Mouse (Mus musculus) forebrain, postnatal 0 days (tissue): ENCODE measurements at regions not wholly inside any gene's neighbourhood (a gene's known extent, or its start where the extent isn't known, plus 50 kb on each side); places are given as distances from the start of the nearest gene placed in this dataset.

Source experiments
- ATAC-seq: fragments of 200-750 bp; cut with Nextera tagmentation; 2 replicates; pipeline ENCODE4 v1.8.0; 2017; ENCODE audit warnings: mild to moderate bottlenecking, moderate library complexity
- DNase-seq: peaks from one replicate; pipeline ENCODE4 v3.0.0-alpha.2; 2015
- H3K27ac ChIP-seq: fragments of 300-500 bp; sonication (generic); 2 replicates; pipeline ENCODE4 v1.5.1; 2014; ENCODE audit warnings: low read depth, mild to moderate bottlenecking, antibody characterized with exemption, low read length, moderate library complexity, mixed read lengths
- H3K27me3 ChIP-seq: fragments of 300-500 bp; sonication (generic); 2 replicates; pipeline ENCODE4 v1.6.1; 2014; ENCODE audit warnings: mild to moderate bottlenecking, low read length, mixed read lengths; ENCODE audit not compliant: insufficient read depth
- H3K36me3 ChIP-seq: fragments of 300-500 bp; sonication (generic); 2 replicates; pipeline ENCODE4 v1.6.1; 2014; ENCODE audit warnings: mild to moderate bottlenecking, moderate library complexity; ENCODE audit not compliant: insufficient read depth
- H3K4me1 ChIP-seq: fragments of 300-500 bp; sonication (generic); 2 replicates; pipeline ENCODE4 v1.6.1; 2014; ENCODE audit warnings: antibody characterized with exemption; ENCODE audit not compliant: insufficient read depth
- H3K4me2 ChIP-seq: fragments of 300-500 bp; sonication (generic); 2 replicates; pipeline ENCODE4 v1.6.1; 2014; ENCODE audit warnings: low read depth, mild to moderate bottlenecking, moderate library complexity
- H3K4me3 ChIP-seq: fragments of 300-500 bp; sonication (generic); 2 replicates; pipeline ENCODE4 v1.5.1; 2014; ENCODE audit warnings: low read depth, low read length, mixed read lengths
- H3K9ac ChIP-seq: fragments of 300-500 bp; sonication (generic); 2 replicates; pipeline ENCODE4 v1.6.1; 2014; ENCODE audit warnings: mild to moderate bottlenecking
- H3K9me3 ChIP-seq: fragments of 300-500 bp; sonication (generic); 2 replicates; pipeline ENCODE4 v1.6.1; 2016; ENCODE audit warnings: low read length
- CTCF ChIP-seq: sonication (generic); IDR thresholded peaks from 2 replicates; pipeline ENCODE4 v1.5.1; 2016; ENCODE audit warnings: antibody characterized with exemption, control low read depth, low read depth
- WGBS: fragments of 180-500 bp; shearing (Covaris S2); extraction: QIAGEN DNeasy Blood & Tissue Kit; methylation state at CpG from one replicate; pipeline ENCODE4 v1.1.7; 2014; 5-methylcytosine and 5-hydroxymethylcytosine counted together

DNA sequence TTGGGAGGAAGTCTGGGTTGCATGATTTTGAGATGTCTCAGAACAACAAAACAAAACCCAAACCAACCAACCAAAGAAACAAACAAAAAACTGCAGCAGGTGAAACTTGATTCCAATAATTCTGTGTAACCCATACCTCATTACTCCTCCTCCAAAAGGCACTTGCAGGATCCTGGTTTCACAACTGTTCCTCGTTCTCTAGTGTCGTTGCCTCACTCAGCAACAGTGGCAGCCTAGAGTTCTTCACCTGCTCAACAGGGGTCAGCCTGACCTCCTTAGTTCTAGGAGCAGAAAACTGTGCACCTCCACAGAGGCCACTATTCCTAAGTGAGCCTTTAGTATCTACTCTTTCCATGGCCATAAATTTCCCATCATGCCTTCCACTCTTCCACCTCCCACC, 72.3 kb upstream of the Vangl1 start:
- Histone ChIP-seq H3K36me3 (no peaks in the 10 kb centered on the region), H3K4me3 (no peak overlapping the region), H3K9me3 (no peaks in the 10 kb centered on the region), H3K9ac (no peak overlapping the region), H3K4me2 (no peak overlapping the region), H3K4me1 (no peaks in the 10 kb centered on the region), H3K27ac (no peak overlapping the region), H3K27me3 (no peaks in the 10 kb centered on the region)
- no peak for ATAC-seq
- WGBS = 79% methylated on average over 2 of the region's 2 CpGs
- no peak for DNase-seq
- no peak for TF ChIP-seq CTCF

DNA sequence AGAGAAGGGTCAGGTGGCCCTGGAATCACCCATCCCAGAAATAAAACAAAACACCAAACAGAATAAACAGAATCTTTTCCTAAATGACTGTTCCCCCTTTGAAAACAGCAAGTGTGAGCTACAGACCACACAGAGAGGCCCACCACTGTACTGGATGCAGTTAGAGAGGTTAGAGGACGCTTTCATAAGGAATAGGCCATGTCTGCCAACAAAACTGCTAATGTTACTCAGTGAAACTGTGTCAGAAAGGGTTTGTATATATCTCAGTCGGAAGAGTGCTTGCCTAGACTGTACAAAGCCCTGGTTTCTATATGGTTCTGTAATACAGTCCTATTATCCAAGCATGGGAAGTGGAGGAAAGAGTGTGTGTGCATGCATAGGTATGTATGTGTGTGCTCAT, 71.8 kb upstream of the Vangl1 start:
- H3K4me2 ChIP-seq = no peak overlapping the region
- H3K4me3 ChIP-seq = no peak overlapping the region
- H3K4me1 ChIP-seq = no peaks in the 10 kb centered on the region
- no peaks in the 10 kb centered on the region for H3K9me3 ChIP-seq
- no peak overlapping the region for H3K9ac ChIP-seq
- TF ChIP-seq CTCF = no peak
- WGBS = 80% methylated on average over 2 of the region's 2 CpGs
- DNase-seq (no peak), ATAC-seq (no peak)
- H3K27ac ChIP-seq = no peak overlapping the region
- no peaks in the 10 kb centered on the region for H3K27me3 ChIP-seq
- no peaks in the 10 kb centered on the region for H3K36me3 ChIP-seq

DNA sequence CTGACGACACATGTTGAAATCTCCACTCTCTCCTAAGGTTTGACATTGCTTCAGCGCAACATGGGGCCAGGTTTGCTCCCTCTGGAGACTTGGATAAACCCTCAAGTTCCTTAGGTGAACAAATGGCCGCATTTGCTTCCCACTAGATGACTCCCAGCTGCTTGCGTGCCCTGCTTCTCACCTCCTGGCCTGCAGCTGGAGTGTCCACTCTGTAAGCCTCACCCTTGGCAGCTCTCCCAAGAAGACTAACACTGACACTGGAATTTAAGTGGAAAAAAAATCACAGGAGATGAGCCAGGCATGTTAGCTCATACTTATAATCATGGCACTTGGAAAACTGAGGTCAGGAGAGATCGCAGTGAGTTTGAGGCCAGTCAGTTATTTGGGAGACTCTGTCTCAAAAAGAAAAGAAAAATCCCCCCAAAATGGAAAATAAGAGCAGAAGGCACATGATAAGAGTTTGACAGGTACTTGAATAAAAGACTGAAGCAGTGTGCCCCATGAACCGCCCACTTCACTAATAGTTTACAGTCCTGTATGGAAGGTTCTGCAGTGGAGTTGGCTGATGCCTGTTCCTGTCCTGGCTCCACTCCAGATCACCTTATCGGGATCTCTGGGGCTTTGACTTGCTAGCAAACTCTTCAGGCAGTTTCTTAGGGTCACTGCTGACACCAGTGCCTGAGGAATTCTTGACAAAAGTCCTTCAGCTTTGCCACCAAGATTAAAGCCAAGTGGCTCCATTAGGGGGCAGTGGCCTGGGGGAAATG, 70.9 kb upstream of the Vangl1 start:
- Histone ChIP-seq H3K4me2 (no peak overlapping the region), H3K27ac (no peak overlapping the region), H3K27me3 (no peaks in the 10 kb centered on the region), H3K4me3 (no peak overlapping the region), H3K36me3 (no peaks in the 10 kb centered on the region), H3K9me3 (no peaks in the 10 kb centered on the region), H3K4me1 (no peaks in the 10 kb centered on the region), H3K9ac (no peak overlapping the region)
- TF ChIP-seq CTCF = no peak
- no peak for ATAC-seq
- DNase-seq = no peak
- whole genome bisulfite sequencing = 87% methylated on average over 7 of the region's 7 CpGs

DNA sequence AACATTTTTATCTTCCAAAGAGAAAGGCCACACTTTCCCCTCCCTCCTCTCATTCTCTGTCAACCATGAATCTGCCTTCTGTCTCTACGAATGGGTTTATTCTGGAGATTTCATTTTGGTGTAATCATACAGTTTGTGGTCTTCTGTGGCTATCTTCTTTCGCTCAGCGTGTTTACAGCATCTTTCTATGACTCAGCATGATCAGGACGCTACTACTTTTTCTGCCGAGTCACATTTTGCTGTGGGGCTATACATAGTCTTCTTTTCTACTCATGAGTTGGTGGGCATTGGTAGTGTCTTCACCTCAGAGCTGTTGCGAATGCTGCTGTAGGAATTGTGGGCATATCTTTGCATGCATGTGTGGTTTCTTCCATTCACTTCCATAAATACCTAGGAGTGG, 66.3 kb upstream of the Vangl1 start:
- ATAC-seq = no peak
- Histone ChIP-seq H3K4me3 (no peak overlapping the region), H3K27ac (no peak overlapping the region), H3K9ac (no peak overlapping the region), H3K27me3 (no peaks in the 10 kb centered on the region), H3K36me3 (no peaks in the 10 kb centered on the region), H3K9me3 (no peaks in the 10 kb centered on the region), H3K4me2 (no peak overlapping the region), H3K4me1 (no peaks in the 10 kb centered on the region)
- no peak for DNase-seq
- TF ChIP-seq CTCF = no peak
- WGBS = 92% methylated on average over 6 of the region's 6 CpGs

DNA sequence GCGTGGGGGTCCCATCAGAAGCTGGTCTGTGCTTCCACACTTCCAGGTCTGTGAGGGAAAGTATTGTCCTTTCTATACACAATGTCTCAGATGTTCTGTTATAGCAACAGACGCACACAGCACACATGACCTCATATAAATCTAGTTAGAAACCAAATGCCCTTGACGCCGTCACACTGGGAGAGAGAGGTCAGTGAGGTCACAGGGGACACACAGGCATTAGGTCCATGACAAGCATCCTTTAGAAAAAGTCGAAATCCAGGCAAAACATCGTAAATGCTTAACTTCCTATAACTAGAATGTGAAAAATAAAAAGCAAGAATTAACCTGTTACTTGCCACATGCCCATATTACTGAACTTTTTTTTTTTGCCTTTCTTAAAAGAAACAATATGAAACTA, 65.8 kb upstream of the Vangl1 start:
- TF ChIP-seq CTCF = no peak
- no peak overlapping the region for H3K4me3 ChIP-seq
- no peaks in the 10 kb centered on the region for H3K9me3 ChIP-seq
- H3K4me1 ChIP-seq = no peaks in the 10 kb centered on the region
- no peak for ATAC-seq
- H3K4me2 ChIP-seq = no peak overlapping the region
- H3K27ac ChIP-seq = no peak overlapping the region
- no peaks in the 10 kb centered on the region for H3K36me3 ChIP-seq
- DNase-seq = no peak
- H3K9ac ChIP-seq = no peak overlapping the region
- 69% methylated on average over 6 of the region's 6 CpGs for WGBS
- H3K27me3 ChIP-seq = no peaks in the 10 kb centered on the region

DNA sequence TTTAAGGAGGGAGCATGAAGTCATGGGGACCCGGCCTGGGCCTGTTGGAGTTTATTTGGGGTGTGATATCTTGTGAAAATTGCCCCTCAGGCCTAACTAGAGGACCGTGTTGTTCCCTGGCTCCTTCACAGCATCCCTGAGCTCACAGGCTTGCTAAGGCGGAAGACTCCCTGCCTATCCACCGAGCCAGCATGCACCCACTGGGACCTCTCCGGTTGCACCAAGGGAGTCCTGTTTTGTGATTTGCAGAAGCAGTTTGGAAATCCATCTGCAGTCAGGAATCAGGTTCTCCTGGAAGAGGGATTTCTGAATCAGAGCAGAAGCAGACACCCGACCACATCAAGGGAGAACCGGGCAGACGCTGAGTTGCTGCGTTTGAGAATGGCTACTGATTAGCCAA, 61.6 kb upstream of the Vangl1 start:
- Histone ChIP-seq H3K4me3 (no peak overlapping the region), H3K36me3 (no peaks in the 10 kb centered on the region), H3K4me1 (no peaks in the 10 kb centered on the region), H3K27me3 (no peaks in the 10 kb centered on the region), H3K27ac (no peak overlapping the region), H3K9me3 (no peaks in the 10 kb centered on the region), H3K9ac (no peak overlapping the region), H3K4me2 (no peak overlapping the region)
- 87% methylated on average over 9 of the region's 9 CpGs for WGBS
- DNase-seq = no peak
- TF ChIP-seq CTCF = no peak
- no peak for ATAC-seq

DNA sequence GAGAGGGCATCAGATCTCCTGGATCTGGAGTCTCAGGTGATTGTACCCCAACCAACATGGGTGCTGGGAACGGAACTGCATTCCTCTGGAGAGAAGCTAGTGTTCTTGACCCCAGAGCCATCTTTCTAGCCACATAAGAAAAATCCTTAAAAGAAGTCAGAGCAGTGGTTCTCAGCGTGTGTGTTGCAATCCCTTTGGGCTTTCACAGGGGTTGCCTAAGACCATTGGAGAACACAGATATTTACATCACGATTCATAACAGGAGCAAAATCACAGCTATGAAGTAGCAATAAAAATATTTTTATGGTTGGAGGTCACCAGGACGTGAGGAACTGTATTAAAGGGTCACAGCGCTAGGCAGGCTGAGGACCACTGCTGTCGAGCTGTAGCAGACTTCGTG, 60.7 kb upstream of the Vangl1 start:
- no peak overlapping the region for H3K9ac ChIP-seq
- no peak for TF ChIP-seq CTCF
- H3K4me3 ChIP-seq = no peak overlapping the region
- no peak overlapping the region for H3K27ac ChIP-seq
- H3K9me3 ChIP-seq = no peaks in the 10 kb centered on the region
- no peak for ATAC-seq
- no peaks in the 10 kb centered on the region for H3K4me1 ChIP-seq
- DNase-seq = no peak
- no peak overlapping the region for H3K4me2 ChIP-seq
- H3K27me3 ChIP-seq = no peaks in the 10 kb centered on the region
- WGBS = 74% methylated on average over 7 of the region's 7 CpGs
- H3K36me3 ChIP-seq = no peaks in the 10 kb centered on the region
